Mouse (Mus musculus): Measurements from ENCODE around the gene Ppm1n.

DNA sequence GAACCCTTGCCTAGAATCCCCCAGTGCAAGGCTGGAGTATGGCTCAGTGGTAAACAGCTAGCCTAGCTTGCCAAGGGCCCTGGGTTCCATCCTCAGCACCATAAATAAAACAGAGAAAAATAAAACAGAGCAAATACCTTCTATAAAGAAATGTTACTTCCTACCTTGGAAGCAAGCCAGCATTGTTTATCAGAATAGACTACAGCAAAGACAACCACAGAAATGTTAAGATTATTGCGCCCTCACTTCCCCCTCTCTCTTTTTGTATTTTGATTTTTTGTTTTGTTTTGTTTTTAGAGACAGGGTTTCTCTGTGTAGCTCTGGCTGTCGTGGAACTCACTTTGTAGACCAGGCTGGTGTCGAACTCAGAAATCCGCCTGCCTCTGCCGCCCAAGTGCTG lies 17.9 kb upstream of the Ppm1n start:
- TF ChIP-seq CTCF (IDR thresholded peaks at IDR 0.05; ENCODE audit: low read depth, low read length), result no peak
- no peak for TF ChIP-seq POLR2A (IDR thresholded peaks at IDR 0.05; ENCODE audit: insufficient read depth, low read length)
